ENCODE assay signal across 15 mouse cellular contexts in genomic region chr13:52108349-52108921, GRCm38 (mm10).
DNase-seq lines count a peak whose midpoint lies in the region; ATAC-seq and TF ChIP-seq lines count a peak whose summit lies in the region.
"Had no signal": no experiment of that assay in that cellular context is flagged by ENCODE, and none has a peak within 500 bp of the region (broad histone marks: within the 10 kb centered on the region; RNA-seq: fewer than 3 reads in every experiment).

No protein-coding gene starts in this region.

- no peak for DNase-seq in limb, embryonic 10.5 days (ENCODE audit: low spot score)
- DNase-seq in forebrain, embryonic 14.5 days (ENCODE audit: low spot score), result peak; percentile 57
- DNase-seq in hindbrain, postnatal 0 days (ENCODE audit: low spot score), result peak; percentile 40
- DNase-seq in lung, postnatal 4 days, result no peak
- DNase-seq in urinary bladder, postnatal 4 days (ENCODE audit: low spot score in 2 of 2), result no peak
- no peak for DNase-seq in thymus, postnatal 10 days (ENCODE audit: low spot score in 2 of 2)
- DNase-seq: cerebellum, adult 2 months; heart, adult 2 months; heart, postnatal 14 days; kidney, adult 9 months; lung, postnatal 36 days had no signal

- H3K4me2 ChIP-seq in limb, embryonic 12.5 days, result no peak overlapping the region
- no peak overlapping the region for H3K4me2 ChIP-seq in forebrain, embryonic 14.5 days (ENCODE audit: low read length)
- no peak overlapping the region for H3K4me2 ChIP-seq in hindbrain, postnatal 0 days (ENCODE audit: low read depth, low read length)
- H3K4me2 ChIP-seq in neural tube, embryonic 12.5 days (replicated peaks), result peak overlapping the region; percentile 27
- H3K4me2 ChIP-seq: embryonic facial prominence, embryonic 12.5 days had no signal

- H3K4me3 ChIP-seq in limb, embryonic 12.5 days (replicated peaks), result no peak overlapping the region
- H3K4me3 ChIP-seq in limb, embryonic 10.5 days, result no peak overlapping the region
- no peak overlapping the region for H3K4me3 ChIP-seq in forebrain, embryonic 14.5 days (ENCODE audit: low read depth, low read length)
- H3K4me3 ChIP-seq in hindbrain, postnatal 0 days (ENCODE audit: low read length), result no peak overlapping the region
- no peak overlapping the region for H3K4me3 ChIP-seq in neural tube, embryonic 12.5 days
- H3K4me3 ChIP-seq: embryonic facial prominence, embryonic 12.5 days; heart, adult 2 months; layer of hippocampus, adult 2 months had no signal

- no peaks in the 10 kb centered on the region for H3K36me3 ChIP-seq in limb, embryonic 12.5 days
- no peaks in the 10 kb centered on the region for H3K36me3 ChIP-seq in limb, embryonic 10.5 days
- no peaks in the 10 kb centered on the region for H3K36me3 ChIP-seq in forebrain, embryonic 14.5 days (ENCODE audit: control insufficient read depth, insufficient read depth, low read length)
- no peaks in the 10 kb centered on the region for H3K36me3 ChIP-seq in hindbrain, postnatal 0 days (ENCODE audit: insufficient read depth, low read length)
- no peaks in the 10 kb centered on the region for H3K36me3 ChIP-seq in neural tube, embryonic 12.5 days
- H3K36me3 ChIP-seq: embryonic facial prominence, embryonic 12.5 days had no signal

- peaks cover under 1% of the 10 kb centered on the region; the same call in 1 of the 2 replicates for H3K27me3 ChIP-seq in limb, embryonic 12.5 days
- H3K27me3 ChIP-seq in limb, embryonic 10.5 days (ENCODE audit: low read depth, poor library complexity, severe bottlenecking), result 0 out of 2 replicates have a peak, but pooled peaks cover 6% of the 10 kb centered on the region
- no peaks in the 10 kb centered on the region for H3K27me3 ChIP-seq in forebrain, embryonic 14.5 days (replicated peaks; ENCODE audit: control insufficient read depth, insufficient read depth, low read length)
- no peaks in the 10 kb centered on the region for H3K27me3 ChIP-seq in hindbrain, postnatal 0 days (ENCODE audit: insufficient read depth, low read length)
- H3K27me3 ChIP-seq in neural tube, embryonic 12.5 days (replicated peaks), result peaks cover 7% of the 10 kb centered on the region; the same call in 1 of the 2 replicates
- H3K27me3 ChIP-seq: embryonic facial prominence, embryonic 12.5 days had no signal

- ATAC-seq in limb, embryonic 12.5 days (ENCODE audit: insufficient number of reproducible peaks, insufficient read depth, low FRiP score, low TSS enrichment, low read depth), result 0 out of 2 replicates have a peak, but pooled peaks have one; percentile 63
- peak; percentile 56 for ATAC-seq in forebrain, embryonic 14.5 days
- peak; percentile 62 for ATAC-seq in hindbrain, postnatal 0 days
- peak; percentile 84 for ATAC-seq in neural tube, embryonic 12.5 days (ENCODE audit: low FRiP score, low read depth)

- 46% methylated on average over 8 of the region's 8 CpGs for WGBS in limb, embryonic 12.5 days
- WGBS in limb, embryonic 10.5 days, result 41% methylated on average over 8 of the region's 8 CpGs
- 21% methylated on average over 8 of the region's 8 CpGs for WGBS in forebrain, embryonic 14.5 days
- WGBS in hindbrain, postnatal 0 days, result 17% methylated on average over 8 of the region's 8 CpGs
- 13% methylated on average over 8 of the region's 8 CpGs for WGBS in neural tube, embryonic 12.5 days

- H3K27ac ChIP-seq in limb, embryonic 12.5 days, result no peak overlapping the region
- no peak overlapping the region for H3K27ac ChIP-seq in limb, embryonic 10.5 days
- H3K27ac ChIP-seq in forebrain, embryonic 14.5 days (ENCODE audit: low read depth, low read length), result no peak overlapping the region
- no peak overlapping the region for H3K27ac ChIP-seq in hindbrain, postnatal 0 days
- no peak overlapping the region for H3K27ac ChIP-seq in neural tube, embryonic 12.5 days
- H3K27ac ChIP-seq: embryonic facial prominence, embryonic 12.5 days; heart, adult 2 months; layer of hippocampus, adult 2 months had no signal

- peaks cover 25% of the 10 kb centered on the region for H3K4me1 ChIP-seq in limb, embryonic 12.5 days (replicated peaks)
- H3K4me1 ChIP-seq in limb, embryonic 10.5 days, result peaks cover 21% of the 10 kb centered on the region
- peaks cover 15% of the 10 kb centered on the region for H3K4me1 ChIP-seq in forebrain, embryonic 14.5 days (ENCODE audit: control insufficient read depth, insufficient read depth, low read length)
- peaks cover 15% of the 10 kb centered on the region for H3K4me1 ChIP-seq in hindbrain, postnatal 0 days (ENCODE audit: insufficient read depth, low read length)
- peaks cover 16% of the 10 kb centered on the region for H3K4me1 ChIP-seq in neural tube, embryonic 12.5 days

- no peaks in the 10 kb centered on the region for H3K9me3 ChIP-seq in limb, embryonic 12.5 days
- H3K9me3 ChIP-seq in limb, embryonic 10.5 days (replicated peaks), result no peaks in the 10 kb centered on the region
- no peaks in the 10 kb centered on the region for H3K9me3 ChIP-seq in forebrain, embryonic 14.5 days (replicated peaks; ENCODE audit: control insufficient read depth, low read length)
- H3K9me3 ChIP-seq in hindbrain, postnatal 0 days (ENCODE audit: low read length), result no peaks in the 10 kb centered on the region
- H3K9me3 ChIP-seq in neural tube, embryonic 12.5 days, result no peaks in the 10 kb centered on the region
- H3K9me3 ChIP-seq: embryonic facial prominence, embryonic 12.5 days had no signal

- no peak for TF ChIP-seq CTCF in hindbrain, postnatal 0 days (IDR thresholded peaks at IDR 0.05; ENCODE audit: low read depth)

- H3K9ac ChIP-seq in limb, embryonic 12.5 days (replicated peaks), result no peak overlapping the region
- H3K9ac ChIP-seq in forebrain, embryonic 14.5 days (ENCODE audit: low read length), result no peak overlapping the region
- H3K9ac ChIP-seq in hindbrain, postnatal 0 days (replicated peaks; ENCODE audit: low read length), result no peak overlapping the region
- H3K9ac ChIP-seq in neural tube, embryonic 12.5 days, result no peak overlapping the region
- H3K9ac ChIP-seq: embryonic facial prominence, embryonic 12.5 days had no signal

Comparison
In these comparisons a context has a peak if more than half of its experiments do, and no peak if none do; other contexts are left out.
1. DNase-seq: peak in forebrain, embryonic 14.5 days (single experiment) and hindbrain, postnatal 0 days (single experiment); none in limb, embryonic 10.5 days (single experiment), lung, postnatal 4 days (0 of 2), urinary bladder, postnatal 4 days (0 of 2) and thymus, postnatal 10 days (0 of 2).
2. Peak in every context shown above with its lines, with median percentiles within 50 percentile points of each other: ATAC-seq.